Mouse (Mus musculus) kidney, postnatal 10 days (tissue): ENCODE measurements around the gene Slc25a47.
"Not testable (repeated sequence)": the region's sequence is repeated elsewhere in the genome, so short reads cannot be mapped to it uniquely, and the experiment has no call there.

Source experiments
- DNase-seq: peaks from one replicate; pipeline ENCODE4 v3.0.0; 2021; ENCODE audit warnings: mixed read lengths

The Slc25a47 gene

DNA sequence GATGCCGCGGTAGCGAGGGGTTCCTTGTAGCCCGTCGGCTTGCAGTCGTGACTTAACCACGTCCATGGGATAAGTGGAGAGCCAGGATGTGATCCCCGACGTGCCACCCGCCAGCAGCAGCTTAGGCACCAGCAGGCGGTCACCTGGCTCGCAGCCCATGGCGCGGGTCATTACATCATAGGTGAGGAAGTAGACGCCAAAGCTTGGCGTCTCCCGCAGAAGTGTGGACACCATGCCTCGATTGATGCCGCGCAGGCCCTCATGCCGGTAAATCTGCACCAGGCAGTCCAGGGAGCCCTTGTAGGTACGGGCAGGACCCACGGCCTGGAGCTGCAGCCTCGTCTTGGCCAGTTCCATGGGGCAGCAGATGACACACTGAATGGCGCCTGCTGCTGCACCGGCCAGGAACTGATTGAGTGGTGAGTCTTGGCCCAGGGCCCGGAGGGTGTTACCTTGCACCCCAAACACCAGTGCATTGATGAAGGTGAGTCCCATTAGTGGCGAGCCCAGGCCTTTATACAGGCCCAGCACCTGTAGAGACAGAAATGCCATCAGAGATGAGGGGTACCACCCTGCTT lies 8.8 kb upstream of the Slc25a47 start:
- DNase-seq: no peak

DNA sequence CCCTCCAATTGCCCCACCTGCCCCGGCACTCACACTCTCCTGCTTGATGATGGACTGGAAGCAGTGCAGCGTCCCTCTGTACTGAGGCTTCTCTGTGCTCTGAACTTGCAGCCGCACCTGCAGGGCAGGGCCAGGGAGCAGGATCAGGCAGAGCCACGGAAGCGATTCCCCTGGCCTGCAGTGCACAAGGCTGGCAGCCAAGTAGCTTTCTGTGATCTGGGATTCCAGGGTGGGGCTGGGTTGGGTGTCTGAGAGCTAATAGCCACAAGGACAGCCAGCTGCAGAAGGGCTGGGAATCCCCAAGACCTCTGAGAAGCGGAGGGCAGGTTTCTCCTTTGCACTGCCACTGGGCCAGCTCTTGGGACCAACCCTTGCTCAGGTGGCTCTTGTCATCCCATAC lies 8.2 kb upstream of the Slc25a47 start:
- DNase-seq: no peak

DNA sequence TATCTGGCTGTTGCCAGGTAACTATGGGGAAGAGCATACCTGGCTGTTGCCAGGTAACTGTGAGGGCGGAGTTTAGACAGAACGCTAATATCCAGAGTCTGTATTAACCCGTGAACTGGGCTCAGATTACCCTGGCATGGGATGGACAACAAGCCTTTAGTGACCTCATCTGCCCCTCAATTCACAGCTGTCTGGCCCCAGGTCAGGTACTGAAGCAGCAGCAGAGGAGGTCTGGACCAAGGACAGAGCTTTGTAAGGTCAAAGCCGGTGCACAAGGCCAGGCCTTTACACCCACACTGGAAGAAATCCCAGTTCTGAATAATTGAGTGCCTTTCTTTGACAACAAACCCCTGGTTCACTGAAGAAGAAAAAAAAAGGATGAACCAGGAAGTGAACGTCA lies 6.2 kb upstream of the Slc25a47 start:
- no peak for DNase-seq

DNA sequence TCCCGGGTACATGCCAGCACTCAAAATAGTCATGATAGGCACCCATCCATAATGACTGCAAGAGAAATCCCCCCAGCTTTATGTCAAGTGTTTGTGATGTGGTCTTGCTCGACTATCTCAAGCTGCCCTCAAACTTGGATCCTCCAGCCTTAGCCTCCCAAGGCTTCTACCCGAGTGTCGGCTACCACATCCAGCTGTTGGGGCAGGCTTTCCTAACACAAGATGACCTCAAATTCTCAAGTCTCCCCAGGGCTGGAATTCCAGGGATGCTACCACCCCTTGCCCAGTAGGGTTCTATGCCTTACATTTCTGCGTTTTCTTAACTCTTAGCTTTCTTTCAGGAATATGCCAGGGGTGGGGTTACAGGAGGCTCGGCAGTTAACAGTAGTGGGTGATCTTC lies 5.5 kb upstream of the Slc25a47 start:
- DNase-seq: no peak

DNA sequence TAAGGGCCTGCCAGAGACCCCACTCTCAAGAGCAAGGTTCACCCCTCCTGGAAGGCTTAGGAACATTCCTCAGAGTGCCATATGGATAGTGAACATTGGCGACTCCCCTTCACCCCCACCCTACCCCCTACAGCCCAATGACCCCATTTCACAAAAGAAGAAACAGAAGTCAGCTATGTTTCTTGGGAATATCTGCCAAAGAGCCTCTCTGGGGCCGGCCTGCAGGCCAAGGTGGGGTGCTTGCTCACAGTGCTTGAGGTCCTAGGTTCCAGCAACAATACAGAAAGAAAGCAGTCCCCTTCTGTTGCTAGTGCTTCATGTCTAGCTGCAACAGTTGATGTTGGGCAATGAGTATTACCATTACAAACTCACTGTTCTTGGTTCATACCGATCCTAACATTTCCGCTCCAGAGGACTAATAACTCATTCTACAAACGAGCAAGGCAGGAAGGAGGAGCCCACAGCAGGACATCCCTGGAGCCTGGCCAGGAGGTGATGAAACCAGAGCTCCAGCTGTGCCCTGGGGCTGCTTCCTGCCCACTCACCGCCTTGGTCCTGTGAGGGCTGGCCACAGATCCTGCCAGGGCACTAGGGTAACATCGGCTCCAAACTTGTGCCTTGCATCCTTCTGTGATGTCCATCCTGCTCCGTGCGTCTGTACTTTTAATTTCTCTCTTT lies 3.7 kb upstream of the Slc25a47 start:
- peak; percentile 85 for DNase-seq

DNA sequence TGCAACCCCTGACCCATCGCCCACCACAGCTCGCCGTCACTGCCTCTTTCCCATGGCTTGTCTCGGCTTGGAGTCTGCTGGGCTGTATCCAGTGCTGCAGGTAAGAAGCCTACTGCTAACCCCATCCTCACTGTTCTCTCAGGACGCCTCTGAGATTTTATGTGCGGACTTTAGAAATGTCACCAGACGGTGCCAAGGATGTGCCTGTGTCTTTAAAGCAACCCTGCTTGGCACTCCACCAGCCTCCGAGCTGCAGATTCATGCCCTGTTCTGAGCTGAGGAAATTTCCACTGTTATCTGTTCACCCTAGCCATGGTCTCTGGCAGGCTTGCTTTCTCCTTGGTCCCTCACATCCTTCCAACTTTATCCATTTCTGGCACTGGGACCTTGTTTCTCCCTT lies 3.0 kb upstream of the Slc25a47 start:
- no peak for DNase-seq

DNA sequence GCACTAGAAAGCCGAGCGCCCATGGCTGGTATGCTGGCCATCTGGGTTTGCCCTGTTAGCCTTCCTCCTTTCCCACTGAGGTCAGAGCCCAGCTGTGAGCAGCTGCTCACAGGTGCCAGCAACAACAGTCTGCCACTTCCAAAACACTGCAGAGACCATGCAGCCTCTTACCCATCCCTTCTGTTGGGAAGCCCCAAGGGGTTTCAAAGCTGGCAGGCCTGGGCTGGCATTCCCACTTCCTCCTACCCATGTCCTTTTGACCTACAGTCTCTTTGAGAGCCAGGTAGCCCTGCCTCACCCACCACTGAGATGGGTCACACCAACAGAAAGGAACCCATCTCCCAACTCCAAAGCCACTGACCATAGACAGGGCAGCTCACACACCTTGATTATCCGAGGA lies 2.4 kb upstream of the Slc25a47 start:
- DNase-seq: no peak

DNA sequence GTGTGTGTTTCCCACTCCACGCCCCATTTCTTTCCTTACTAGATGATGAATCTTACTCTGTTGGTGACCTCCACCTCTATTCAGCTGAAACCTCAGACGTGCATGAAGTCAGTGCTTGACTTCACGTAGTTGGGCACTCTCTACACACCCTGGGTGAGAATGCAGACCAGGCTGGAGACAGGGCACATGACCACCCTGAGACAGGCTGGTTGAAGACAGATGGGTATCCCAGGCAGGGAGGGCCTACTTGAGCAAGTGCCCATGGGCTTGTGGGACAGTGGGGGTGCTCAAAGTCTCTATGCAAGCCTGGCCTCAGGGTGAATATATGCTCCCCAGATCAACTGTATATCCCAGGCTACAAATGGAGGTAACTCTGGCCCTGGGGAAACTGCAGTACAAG lies 1.5 kb upstream of the Slc25a47 start:
- DNase-seq: no peak

DNA sequence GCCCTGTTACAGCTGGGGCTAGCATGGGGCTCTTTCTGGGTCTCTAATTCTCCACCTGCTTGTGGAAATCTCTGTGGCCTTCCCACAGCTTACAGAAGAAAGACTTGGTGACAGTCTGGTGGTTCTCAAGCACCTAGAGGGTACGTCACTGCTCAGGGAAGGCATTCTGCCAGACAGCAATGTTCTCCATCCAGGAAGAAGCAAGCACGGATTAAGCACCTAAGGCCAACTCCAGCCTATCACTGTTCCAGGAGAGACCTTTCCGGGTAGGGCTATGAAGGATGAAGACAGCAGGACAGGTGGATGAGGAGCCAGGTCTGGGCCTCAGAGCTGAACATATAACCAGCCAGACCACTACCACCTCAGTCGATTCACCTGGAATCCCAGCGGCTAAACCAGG lies 1.1 kb upstream of the Slc25a47 start:
- no peak for DNase-seq

DNA sequence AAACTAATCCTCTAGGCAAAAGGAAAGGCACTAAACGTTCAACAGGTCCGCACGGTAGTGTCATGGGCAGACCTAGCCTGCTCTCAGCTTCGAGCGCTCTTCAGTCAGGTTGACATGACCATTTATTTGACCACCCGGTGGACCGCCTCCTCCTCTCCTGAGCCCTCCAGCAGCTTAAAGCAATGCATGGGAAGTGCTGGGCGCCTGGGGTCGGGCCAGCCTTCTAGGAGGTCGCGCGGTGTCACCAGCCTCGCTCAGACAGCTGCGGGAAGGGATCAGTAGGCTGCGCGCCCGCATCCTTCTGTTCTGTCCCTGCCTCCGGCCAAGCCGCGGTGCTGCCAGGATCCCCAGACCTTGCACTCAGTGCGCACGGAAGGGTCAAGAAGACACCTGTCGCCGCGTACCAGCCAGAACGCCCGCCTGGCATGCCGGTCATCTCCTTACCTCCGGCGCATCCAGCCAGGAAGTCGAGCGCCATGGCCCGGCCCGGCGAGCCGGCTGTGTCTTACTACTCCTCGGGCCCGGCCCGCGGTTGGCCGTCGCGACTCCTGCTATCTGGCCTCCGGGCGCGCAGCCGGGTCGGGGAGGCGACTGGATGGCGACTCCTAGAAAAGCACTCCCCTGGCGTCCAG lies 522 bp upstream of the Slc25a47 start:
- no peak for DNase-seq

DNA sequence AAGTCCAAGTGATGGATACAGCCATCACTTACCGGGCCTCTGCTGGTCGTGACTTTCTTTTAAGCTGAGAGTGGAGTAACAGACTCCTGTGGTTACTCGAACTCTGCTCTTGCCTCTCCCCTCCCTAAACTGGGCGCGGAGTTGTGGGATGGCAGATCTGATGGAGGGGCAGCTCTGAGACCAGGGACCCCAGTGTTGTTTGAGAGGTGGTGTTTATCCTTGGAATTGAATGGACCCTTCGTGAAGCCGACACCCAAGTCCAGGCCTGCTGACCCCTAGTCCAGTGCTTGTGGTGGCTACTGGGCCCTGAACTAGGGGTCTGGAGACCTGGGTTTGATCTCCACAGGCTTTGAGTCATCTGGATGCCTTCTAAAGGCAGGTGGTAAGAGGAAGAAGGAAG lies 876 bp downstream of the Slc25a47 start:
- DNase-seq: no peak

DNA sequence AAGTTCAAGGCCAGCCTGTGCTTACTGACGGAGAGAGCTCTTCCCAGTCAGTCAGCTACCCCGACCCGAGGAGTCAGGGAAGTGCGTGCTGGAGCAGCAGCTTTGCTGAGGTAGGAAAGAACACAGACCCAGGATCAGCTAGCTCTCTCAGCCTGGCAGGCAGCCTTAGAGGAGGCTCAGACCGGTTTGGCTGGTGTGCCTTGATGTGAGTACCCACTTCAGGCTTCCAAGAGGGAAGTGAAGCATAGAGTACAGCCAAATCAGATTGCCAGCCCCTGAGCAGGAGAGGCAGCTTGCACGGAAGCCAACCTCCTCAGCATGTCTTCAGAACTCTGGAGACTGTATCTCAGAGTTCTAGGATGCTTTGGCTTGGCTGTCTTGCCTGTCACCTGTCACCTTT lies 5.3 kb downstream of the Slc25a47 start:
- peak; percentile 53 for DNase-seq

DNA sequence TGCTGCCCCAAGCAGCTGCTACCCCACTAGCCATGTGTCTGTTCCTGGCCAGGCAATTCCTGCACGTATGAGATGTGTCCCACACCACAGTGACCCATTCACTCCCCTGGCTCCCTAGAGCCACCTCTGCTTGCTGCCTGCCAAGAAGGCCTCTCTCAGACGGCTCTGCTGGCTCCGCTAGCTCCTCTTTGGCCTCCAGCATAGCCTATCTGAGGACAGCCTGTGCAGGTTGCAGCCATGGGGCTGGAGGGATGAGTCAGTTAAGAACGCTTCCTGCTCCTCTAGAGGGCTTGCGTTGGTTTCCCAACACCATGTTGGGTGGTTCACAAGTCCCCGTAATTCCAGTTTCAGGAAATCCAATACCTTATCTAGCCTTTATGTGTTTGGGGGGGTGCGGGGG lies 6.8 kb downstream of the Slc25a47 start:
- no peak for DNase-seq

DNA sequence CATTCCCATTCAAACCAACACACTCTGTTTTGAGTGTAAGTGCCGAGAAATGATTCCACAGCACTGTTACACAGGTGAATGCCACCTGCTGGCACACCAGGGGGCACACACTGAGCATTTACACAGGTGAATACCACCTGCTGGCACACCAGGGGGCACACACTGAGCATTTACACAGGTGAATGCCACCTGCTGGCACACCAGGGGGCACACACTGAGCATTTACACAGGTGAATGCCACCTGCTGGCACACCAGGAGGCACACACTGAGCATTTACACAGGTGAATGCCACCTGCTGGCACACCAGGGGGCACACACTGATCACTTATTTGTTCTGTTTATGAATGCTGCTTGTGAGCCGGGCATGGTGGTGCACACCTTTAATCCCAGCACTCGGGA lies 12.2 kb downstream of the Slc25a47 start:
- not testable (repeated sequence) for DNase-seq

DNA sequence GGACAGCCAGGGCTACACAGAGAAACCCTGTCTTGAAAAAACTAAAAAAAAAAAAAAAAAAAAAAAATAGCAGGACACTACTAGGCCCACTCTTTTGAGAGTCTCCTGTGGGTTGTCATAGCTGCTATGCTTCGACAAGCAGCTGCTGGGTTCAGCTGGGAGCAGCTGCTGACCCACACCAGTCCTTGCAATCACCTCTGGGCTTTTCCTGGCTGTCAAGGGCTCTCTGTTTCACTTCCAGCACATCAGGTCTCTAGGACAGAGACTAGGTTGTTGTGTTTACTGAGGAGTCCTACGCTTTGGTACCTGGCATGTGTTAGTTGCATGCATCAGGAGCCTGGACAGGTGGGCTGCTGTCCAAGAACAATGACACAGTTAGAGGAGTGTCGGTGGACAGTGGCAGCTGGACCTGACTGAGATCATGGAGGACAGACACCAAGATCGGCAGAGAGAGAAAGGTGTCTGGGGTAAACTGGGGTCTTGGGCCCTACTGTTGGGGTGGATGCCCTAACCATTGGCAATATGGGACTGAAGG lies 13.7 kb downstream of the Slc25a47 start:
- DNase-seq: no peak

DNA sequence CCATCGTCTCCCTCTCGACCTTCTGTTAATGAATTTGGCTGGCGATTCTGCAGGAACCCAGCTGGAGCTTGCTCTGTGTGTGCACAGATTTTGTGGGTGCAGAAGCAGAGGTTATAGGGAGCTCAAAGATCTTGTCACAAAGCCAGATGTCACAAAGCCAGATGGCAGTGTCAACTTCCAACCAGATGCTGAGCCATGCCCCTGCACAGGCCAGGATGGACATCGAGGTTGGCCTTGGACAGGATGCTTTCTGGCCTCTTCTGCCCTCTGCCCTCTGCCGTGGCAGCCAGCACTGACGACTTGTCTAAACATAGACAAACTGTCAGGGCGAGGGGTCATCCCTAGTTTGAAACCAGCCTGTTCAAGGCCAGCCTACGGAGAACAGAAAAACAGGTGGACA lies 14.3 kb downstream of the Slc25a47 start:
- DNase-seq: peak; percentile 64

DNA sequence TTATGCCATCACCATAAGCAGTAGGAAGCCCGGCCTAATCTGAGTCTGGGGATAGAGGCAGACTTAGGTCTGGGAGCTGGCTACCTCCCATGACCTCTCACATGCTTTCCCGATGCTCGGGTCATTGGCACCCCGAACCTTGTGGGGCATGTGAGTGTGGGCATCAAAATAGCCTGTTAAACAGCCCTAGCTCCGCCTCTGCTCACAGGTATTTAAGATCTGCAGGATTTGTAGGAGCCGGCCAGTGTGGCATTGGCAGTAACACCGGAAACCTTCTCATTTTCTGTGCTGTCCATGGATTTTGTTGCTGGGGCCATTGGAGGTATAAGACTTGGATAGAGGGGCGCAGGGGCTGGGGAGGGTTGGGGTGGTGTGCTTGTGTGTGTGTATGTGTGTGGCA lies 15.0 kb downstream of the Slc25a47 start:
- no peak for DNase-seq

DNA sequence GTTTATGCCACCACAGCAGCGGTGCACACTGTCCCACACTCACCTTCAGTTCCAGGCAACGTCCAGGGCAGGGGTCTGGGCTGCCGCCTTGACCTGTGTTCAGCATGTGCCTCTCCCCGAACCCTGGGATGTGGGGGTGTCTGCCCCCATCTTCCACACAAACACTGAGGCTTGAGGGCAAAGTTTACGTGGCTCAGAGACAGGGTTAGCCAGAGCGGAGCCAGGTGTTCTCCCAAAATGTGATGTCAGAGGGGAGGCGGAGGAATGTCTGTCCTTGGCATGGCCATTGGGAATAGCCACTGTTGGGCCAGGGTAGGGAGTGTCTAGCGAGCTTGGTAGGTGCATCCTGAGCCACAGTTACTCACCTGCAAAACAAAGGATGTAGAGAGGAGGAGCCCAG lies 17.0 kb downstream of the Slc25a47 start:
- DNase-seq: no peak

DNA sequence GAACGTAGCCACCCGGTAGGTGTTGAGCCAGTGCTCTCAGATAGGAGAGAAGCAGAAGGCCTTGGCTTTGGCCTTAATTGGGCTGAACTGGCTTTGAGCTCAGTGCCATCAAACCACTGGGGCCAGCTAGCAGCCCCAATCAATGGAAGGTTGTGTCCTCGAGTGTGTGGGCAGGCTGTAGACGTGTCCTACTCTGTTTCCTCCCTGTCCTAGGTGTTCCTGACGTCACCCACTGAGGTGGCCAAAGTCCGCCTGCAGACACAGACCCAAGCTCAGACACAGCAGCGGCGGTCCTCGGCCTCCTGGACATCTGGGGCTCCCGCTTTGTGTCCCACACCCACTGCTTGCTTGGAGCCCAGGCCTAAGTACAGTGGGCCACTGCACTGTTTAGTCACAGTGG lies 19.2 kb downstream of the Slc25a47 start:
- DNase-seq: no peak

DNA sequence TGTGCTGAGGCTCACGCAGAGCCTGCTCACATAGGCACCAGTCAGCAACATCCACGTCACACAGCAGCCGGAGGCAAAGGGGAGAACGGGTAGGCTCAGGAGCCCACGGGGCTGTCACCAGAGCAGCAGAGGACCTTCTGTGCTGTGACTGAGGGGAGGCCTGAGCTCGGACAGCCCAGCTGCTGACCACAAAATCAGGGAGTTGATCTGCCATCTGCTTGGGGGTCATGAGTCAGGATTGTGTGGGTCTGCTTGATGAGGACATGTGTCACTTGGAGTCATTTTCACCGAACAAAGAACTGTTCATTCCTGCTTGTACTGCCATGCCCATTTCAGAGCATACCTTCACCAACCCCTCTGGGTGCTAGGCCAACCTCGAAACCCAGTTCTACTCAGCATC lies 20.3 kb downstream of the Slc25a47 start:
- no peak for DNase-seq

DNA sequence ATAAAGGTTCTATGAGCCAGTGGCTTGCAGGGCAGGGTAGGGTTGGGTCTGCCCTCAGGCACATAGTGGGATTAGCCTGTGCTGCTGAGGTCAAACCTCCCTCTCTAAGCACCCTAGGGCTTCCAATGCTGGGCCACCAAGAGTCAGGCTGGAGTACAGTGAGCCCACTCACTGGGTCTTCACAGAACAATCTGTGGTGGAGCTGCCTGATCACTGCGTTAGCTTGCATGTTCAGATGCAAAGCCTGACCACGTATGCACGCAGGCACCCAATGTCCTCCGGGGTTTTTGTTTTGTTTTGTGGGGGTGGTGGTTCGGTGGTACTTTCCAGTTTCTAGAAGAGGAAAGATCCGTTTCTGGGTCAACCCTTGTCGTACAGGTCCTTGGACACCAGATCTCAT lies 21.3 kb downstream of the Slc25a47 start:
- no peak for DNase-seq

DNA sequence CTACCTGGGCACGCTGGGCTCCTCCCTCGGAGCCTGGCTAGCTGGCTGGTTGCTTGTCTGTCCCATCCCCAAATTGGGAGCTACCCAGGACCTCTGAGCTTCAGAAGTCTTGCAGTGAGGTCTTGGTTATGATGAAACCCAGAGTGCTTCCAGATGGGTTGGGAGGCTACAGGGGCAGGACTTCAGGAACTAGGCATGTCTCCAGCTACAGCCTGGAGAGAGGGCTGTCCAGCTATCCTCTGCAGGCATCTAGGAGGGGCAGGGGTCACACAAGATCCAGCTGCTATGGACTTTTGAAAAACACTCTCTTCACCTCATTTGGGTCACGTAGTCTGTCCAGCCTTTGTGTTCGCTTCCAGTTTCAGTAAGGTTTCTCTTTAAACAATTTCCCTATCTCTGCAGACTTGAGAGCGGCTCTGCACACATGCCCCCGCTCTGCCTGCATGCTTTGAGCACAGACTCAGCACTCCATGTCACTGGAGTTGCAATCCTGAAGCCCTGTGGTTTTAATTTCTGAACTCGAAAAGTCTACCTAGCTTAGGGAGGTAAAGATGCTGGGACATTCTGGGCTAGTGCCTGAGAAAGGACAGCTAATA lies 21.8 kb downstream of the Slc25a47 start:
- DNase-seq: peak; percentile 77

DNA sequence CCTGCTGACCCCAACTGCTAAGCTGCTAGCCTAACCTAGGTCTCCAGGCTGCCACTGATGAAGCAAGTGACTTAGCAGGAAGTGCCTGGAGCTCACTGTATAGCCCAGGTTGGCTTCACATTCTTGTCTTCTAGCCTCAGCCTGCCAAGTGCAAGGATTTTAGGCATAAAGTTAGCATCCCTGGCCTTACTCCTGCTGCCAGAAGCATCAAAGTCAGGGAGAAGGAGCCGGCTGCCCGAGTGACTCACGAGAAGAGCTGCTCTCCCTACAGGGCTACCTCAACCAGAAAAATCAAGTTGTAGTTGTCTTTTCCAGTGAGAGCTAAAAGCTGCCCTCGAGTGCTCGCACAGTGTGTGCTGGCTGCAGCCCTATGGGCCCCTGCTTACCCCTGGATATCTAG lies 22.6 kb downstream of the Slc25a47 start:
- no peak for DNase-seq

DNA sequence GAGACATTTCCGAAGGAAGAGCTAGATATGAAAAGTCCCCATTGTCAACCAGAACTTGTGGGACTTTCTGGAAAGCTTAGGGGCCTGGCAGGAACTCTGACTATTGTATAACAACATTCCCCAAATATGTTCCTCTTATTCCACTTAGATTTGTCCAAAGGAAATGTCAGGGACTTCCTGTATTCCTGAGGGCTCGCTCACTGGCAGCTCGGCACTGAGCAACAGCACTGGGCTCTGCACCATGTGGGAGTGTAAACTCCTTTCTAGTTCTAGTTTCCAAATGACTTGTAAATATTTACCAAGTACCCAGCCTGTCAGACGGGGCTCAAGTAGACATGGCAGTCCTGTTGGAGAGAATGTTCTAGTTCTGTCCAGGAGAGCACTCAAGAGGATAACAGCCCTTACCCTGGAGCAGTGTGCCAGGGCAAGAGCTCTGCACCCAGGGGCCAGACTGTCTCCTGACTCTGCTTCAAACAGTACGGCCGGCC lies 29.2 kb downstream of the Slc25a47 start:
- DNase-seq: no peak
